7 mouse cellular contexts compared by ENCODE assay signal in genomic region chr5:23251462-23252224, GRCm38 (mm10).
A peak's percentile ranks its signal among the peaks of the same experiment; 100 is the strongest.
DNase-seq lines count a peak whose midpoint lies in the region; ATAC-seq and TF ChIP-seq lines count a peak whose summit lies in the region.

No protein-coding gene starts in this region.

- 39% methylated on average over 12 of the region's 12 CpGs for WGBS in midbrain, postnatal 0 days
- 30% methylated on average over 12 of the region's 12 CpGs for WGBS in stomach, embryonic 16.5 days

- H3K4me1 ChIP-seq in midbrain, postnatal 0 days (ENCODE audit: insufficient read depth, low read length): no peaks in the 10 kb centered on the region
- H3K4me1 ChIP-seq in stomach, embryonic 16.5 days (ENCODE audit: control insufficient read depth, insufficient read depth, low read length): peaks cover 12% of the 10 kb centered on the region; the same call in 1 of the 2 replicates

- intact Hi-C loops in heart, postnatal 36 days (cut with DNase I): loop anchor here (1.0 to 10.0 kb wide), 4 partner anchors 34 to 243 kb away; no protein-coding TSS in a partner anchor
- intact Hi-C loops in left cerebral cortex, postnatal 14 days (cut with DNase I): no loop called here

- no peak overlapping the region for H3K9ac ChIP-seq in midbrain, postnatal 0 days (replicated peaks; ENCODE audit: low read length, poor library complexity, severe bottlenecking)
- H3K9ac ChIP-seq in stomach, embryonic 16.5 days (ENCODE audit: low read length): no peak overlapping the region; the same call in 1 of the 2 replicates

- ATAC-seq in midbrain, postnatal 0 days (ENCODE audit: low FRiP score): peak; percentile 27
- ATAC-seq in stomach, embryonic 16.5 days (ENCODE audit: insufficient read depth, low FRiP score): peak; percentile 76; the same call in 1 of the 2 replicates

- no peaks in the 10 kb centered on the region for H3K36me3 ChIP-seq in midbrain, postnatal 0 days (ENCODE audit: insufficient read depth, low read length)
- no peaks in the 10 kb centered on the region for H3K36me3 ChIP-seq in stomach, embryonic 16.5 days (ENCODE audit: control insufficient read depth, insufficient read depth, low read length)

- peak overlapping the region; percentile 20 for H3K4me2 ChIP-seq in midbrain, postnatal 0 days (ENCODE audit: low read depth, low read length, poor library complexity, severe bottlenecking)
- H3K4me2 ChIP-seq in stomach, embryonic 16.5 days (ENCODE audit: low read depth, low read length): peak overlapping the region; percentile 35; the same call in 1 of the 2 replicates

- no peak overlapping the region for H3K4me3 ChIP-seq in midbrain, postnatal 0 days (ENCODE audit: low read depth, low read length)
- no peak overlapping the region for H3K4me3 ChIP-seq in stomach, embryonic 16.5 days (replicated peaks; ENCODE audit: low read length)

- peak; percentile 81 for DNase-seq in ES-CJ7 (ENCODE audit: low read depth, low spot score)
- DNase-seq in adrenal gland, adult 18-20 months (ENCODE audit: low spot score in 2 of 2): peak; percentile 72 to 83
- peak; percentile 46 for DNase-seq in fibroblast of lung, adult 2 months (ENCODE audit: low read depth)
- DNase-seq in heart, postnatal 36 days: peak; percentile 84 to 89
- peak; percentile 15 to 37 for DNase-seq in left cerebral cortex, postnatal 14 days (ENCODE audit: low spot score in 2 of 2)
- DNase-seq in midbrain, postnatal 0 days (ENCODE audit: low spot score): peak; percentile 15

- H3K27me3 ChIP-seq in midbrain, postnatal 0 days (ENCODE audit: insufficient read depth, low read length): no peaks in the 10 kb centered on the region
- no peaks in the 10 kb centered on the region for H3K27me3 ChIP-seq in stomach, embryonic 16.5 days (ENCODE audit: control insufficient read depth, insufficient read depth, low read length)

- H3K9me3 ChIP-seq in midbrain, postnatal 0 days (ENCODE audit: low read length): no peaks in the 10 kb centered on the region
- H3K9me3 ChIP-seq in stomach, embryonic 16.5 days (replicated peaks; ENCODE audit: control insufficient read depth, low read length): no peaks in the 10 kb centered on the region

- peak; percentile 62 for TF ChIP-seq CTCF in midbrain, postnatal 0 days (IDR thresholded peaks at IDR 0.05)

- no peak overlapping the region for H3K27ac ChIP-seq in midbrain, postnatal 0 days (ENCODE audit: low read depth, low read length)
- H3K27ac ChIP-seq in stomach, embryonic 16.5 days (ENCODE audit: low read length): no peak overlapping the region; the same call in 1 of the 2 replicates

Comparison
In these comparisons a context has a peak if more than half of its experiments do, and no peak if none do; other contexts are left out.
1. DNase-seq: peak in every context shown above with its lines; median percentile 86 in heart, postnatal 36 days; 81 in ES-CJ7; 78 in adrenal gland, adult 18-20 months; 46 in fibroblast of lung, adult 2 months; 26 in left cerebral cortex, postnatal 14 days; 15 in midbrain, postnatal 0 days.